Comparison of ENCODE assay signal across 32 mouse cellular contexts in the genomic region with DNA sequence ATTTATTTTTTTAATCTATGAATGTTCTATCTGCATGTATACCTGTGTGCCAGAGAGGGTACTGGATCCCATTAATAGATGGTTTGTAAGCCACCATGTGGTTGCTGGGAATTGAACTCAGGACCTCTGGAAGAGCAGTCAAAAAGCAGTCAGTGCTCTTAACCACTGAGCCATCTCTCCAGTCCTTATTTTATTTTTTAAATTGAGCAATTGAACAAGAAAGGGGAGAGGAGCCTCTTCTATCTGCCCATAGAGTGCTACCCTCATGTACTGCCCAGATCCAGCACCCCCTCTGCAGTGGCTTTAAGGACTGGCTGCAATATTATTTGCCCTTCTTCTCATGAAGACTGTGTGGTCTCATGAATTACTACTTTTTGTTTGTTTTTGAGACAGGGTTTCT. TPM values are rescaled to one million over a fixed set of nuclear protein-coding genes. Genes with fewer than 3 reads are reported as not detected.
"Had no signal": no experiment of that assay in that cellular context is flagged by ENCODE, and none has a peak within 500 bp of the region (broad histone marks: within the 10 kb centered on the region; RNA-seq: fewer than 3 reads in every experiment).

No protein-coding gene starts in this region.

- H3K9me3 ChIP-seq: embryonic facial prominence, embryonic 10.5 days; embryonic facial prominence, embryonic 12.5 days; embryonic facial prominence, embryonic 13.5 days; embryonic facial prominence, embryonic 15.5 days; forebrain, embryonic 10.5 days; forebrain, embryonic 12.5 days; forebrain, embryonic 13.5 days; forebrain, embryonic 15.5 days had no signal

- DNase-seq: cerebellum, adult 9-10 months; cerebellum, adult 9-11 months; cerebellum, postnatal 10 days; cerebellum, postnatal 14 days; cerebellum, postnatal 25 days; cerebellum, postnatal 36 days; embryo, embryonic 11 days; forebrain, postnatal 0 days; gastrocnemius, adult 2 months; gastrocnemius, postnatal 10 days; gastrocnemius, postnatal 14 days; gastrocnemius, postnatal 25 days; gastrocnemius, postnatal 36 days; heart, adult 11 months; heart, adult 18-20 months; heart, adult 2 months had no signal

- H3K4me1 ChIP-seq: embryonic facial prominence, embryonic 12.5 days; embryonic facial prominence, embryonic 13.5 days; forebrain, embryonic 12.5 days; forebrain, embryonic 13.5 days; forebrain, embryonic 15.5 days had no signal

- H3K4me2 ChIP-seq: embryonic facial prominence, embryonic 12.5 days; embryonic facial prominence, embryonic 13.5 days; embryonic facial prominence, embryonic 15.5 days; forebrain, embryonic 12.5 days; forebrain, embryonic 13.5 days; forebrain, embryonic 15.5 days had no signal

- H3K36me3 ChIP-seq: embryonic facial prominence, embryonic 10.5 days; embryonic facial prominence, embryonic 12.5 days; embryonic facial prominence, embryonic 13.5 days; embryonic facial prominence, embryonic 15.5 days; forebrain, embryonic 10.5 days; forebrain, embryonic 12.5 days; forebrain, embryonic 15.5 days had no signal

- H3K27ac ChIP-seq: embryonic facial prominence, embryonic 10.5 days; embryonic facial prominence, embryonic 12.5 days; embryonic facial prominence, embryonic 13.5 days; embryonic facial prominence, embryonic 15.5 days; forebrain, embryonic 10.5 days; forebrain, embryonic 12.5 days; forebrain, embryonic 13.5 days; forebrain, embryonic 15.5 days; gastrocnemius, adult 2 months; heart, adult 2 months had no signal

- H3K27me3 ChIP-seq: embryonic facial prominence, embryonic 12.5 days; embryonic facial prominence, embryonic 13.5 days; embryonic facial prominence, embryonic 15.5 days; forebrain, embryonic 13.5 days; forebrain, embryonic 15.5 days had no signal

- H3K9ac ChIP-seq: embryonic facial prominence, embryonic 12.5 days; embryonic facial prominence, embryonic 13.5 days; embryonic facial prominence, embryonic 15.5 days; forebrain, embryonic 12.5 days; forebrain, embryonic 13.5 days; forebrain, embryonic 15.5 days; forebrain, postnatal 0 days had no signal

- ATAC-seq: forebrain, embryonic 13.5 days; forebrain, embryonic 14.5 days; forebrain, embryonic 15.5 days; forebrain, embryonic 16.5 days; forebrain, postnatal 0 days had no signal

- H3K4me3 ChIP-seq: embryonic facial prominence, embryonic 10.5 days; embryonic facial prominence, embryonic 12.5 days; embryonic facial prominence, embryonic 13.5 days; embryonic facial prominence, embryonic 15.5 days; erythroblast, embryonic 14.5 days; forebrain, embryonic 10.5 days; forebrain, embryonic 12.5 days; forebrain, embryonic 13.5 days; forebrain, embryonic 15.5 days; gastrocnemius, adult 2 months; heart, adult 2 months had no signal

RNA-seq across cellular contexts. Expression of a gene that starts 26.5 kb away (rescaled TPM):
- total RNA-seq: common myeloid progenitor, adult 5-6 weeks had no signal

RNA-seq across cellular contexts. Expression of a gene that starts 26.7 kb away (rescaled TPM):
- total RNA-seq: common myeloid progenitor, adult 5-6 weeks; gastrocnemius, adult 18-20 months; gastrocnemius, adult 2 months; gastrocnemius, adult 8-10 months; gastrocnemius, postnatal 14 days; gastrocnemius, postnatal 25 days; gastrocnemius, postnatal 36 days; gastrocnemius, postnatal 4 days; granulocyte monocyte progenitor cell, adult 5-6 weeks; heart, adult 2 months had no signal
- polyA plus RNA-seq: erythroblast, embryonic 14.5 days had no signal

RNA-seq across cellular contexts. Expression of a gene that starts 42.8 kb away (rescaled TPM):
- total RNA-seq: gastrocnemius, adult 18-20 months; gastrocnemius, adult 2 months; gastrocnemius, adult 8-10 months had no signal
